ENCODE assay signal across 8 mouse cellular contexts in genomic region chr9:43863609-43864397, GRCm38 (mm10).
DNase-seq lines count a peak whose midpoint lies in the region; ATAC-seq lines count a peak whose summit lies in the region.

No protein-coding gene starts in this region.

- H3K27me3 ChIP-seq in limb, embryonic 15.5 days, result peaks cover 46% of the 10 kb centered on the region
- 0 out of 2 replicates have a peak, but pooled peaks cover 2% of the 10 kb centered on the region for H3K27me3 ChIP-seq in neural tube, embryonic 14.5 days (ENCODE audit: control insufficient read depth, insufficient read depth, low read length)

- peaks cover 10% of the 10 kb centered on the region for H3K4me1 ChIP-seq in limb, embryonic 15.5 days
- peaks cover 10% of the 10 kb centered on the region for H3K4me1 ChIP-seq in neural tube, embryonic 14.5 days (ENCODE audit: control insufficient read depth, insufficient read depth, low read length)

- H3K9ac ChIP-seq in limb, embryonic 15.5 days, result no peak overlapping the region
- H3K9ac ChIP-seq in neural tube, embryonic 14.5 days (replicated peaks; ENCODE audit: low read depth, low read length), result peak overlapping the region; percentile 47; the same call in 1 of the 2 replicates

- H3K36me3 ChIP-seq in limb, embryonic 15.5 days, result no peaks in the 10 kb centered on the region
- H3K36me3 ChIP-seq in neural tube, embryonic 14.5 days (ENCODE audit: control insufficient read depth, insufficient read depth, low read length), result no peaks in the 10 kb centered on the region

- H3K4me3 ChIP-seq in limb, embryonic 15.5 days, result peak overlapping the region; percentile 20
- H3K4me3 ChIP-seq in neural tube, embryonic 14.5 days (ENCODE audit: low read depth, low read length), result no peak overlapping the region

- peak; percentile 48 to 57 for DNase-seq in adrenal gland, adult (ENCODE audit: inconsistent age in 2 of 2, low spot score in 1 of 2)
- DNase-seq in adrenal gland, adult 18-20 months (ENCODE audit: low spot score in 2 of 2), result no peak
- peak; percentile 44 for DNase-seq in adrenal gland, postnatal 10 days
- peak; percentile 13 for DNase-seq in gastrocnemius, postnatal 25 days
- peak; percentile 23 for DNase-seq in induced T-regulatory cell, adult 2 months (ENCODE audit: low read depth)
- DNase-seq in cerebellum, adult 8-10 months, result no peak

- H3K27ac ChIP-seq in limb, embryonic 15.5 days, result no peak overlapping the region
- peak overlapping the region; percentile 44; the same call in 1 of the 2 replicates for H3K27ac ChIP-seq in neural tube, embryonic 14.5 days (ENCODE audit: low read depth, low read length)

- H3K4me2 ChIP-seq in limb, embryonic 15.5 days, result peak overlapping the region; percentile 34
- H3K4me2 ChIP-seq in neural tube, embryonic 14.5 days (ENCODE audit: low read depth, low read length), result peak overlapping the region; percentile 36

- ATAC-seq in limb, embryonic 15.5 days (ENCODE audit: insufficient number of reproducible peaks, low FRiP score, low TSS enrichment, low read depth), result no peak; the same call in 1 of the 2 replicates
- peak; percentile 83 for ATAC-seq in neural tube, embryonic 14.5 days (ENCODE audit: low read depth)

- WGBS in limb, embryonic 15.5 days, result 3% methylated on average over 30 of the region's 30 CpGs
- WGBS in neural tube, embryonic 14.5 days, result 2% methylated on average over 30 of the region's 30 CpGs

- no peaks in the 10 kb centered on the region for H3K9me3 ChIP-seq in limb, embryonic 15.5 days
- no peaks in the 10 kb centered on the region for H3K9me3 ChIP-seq in neural tube, embryonic 14.5 days (ENCODE audit: control insufficient read depth, low read length)

Comparison
In these comparisons a context has a peak if more than half of its experiments do, and no peak if none do; other contexts are left out.
1. DNase-seq: peak in adrenal gland, adult (2 of 2), adrenal gland, postnatal 10 days (single experiment), gastrocnemius, postnatal 25 days (single experiment) and induced T-regulatory cell, adult 2 months (single experiment); none in adrenal gland, adult 18-20 months (0 of 2) and cerebellum, adult 8-10 months (single experiment).